Mouse (Mus musculus): ENCODE data around the gene Pes1. TPM values are rescaled to one million over a fixed set of nuclear protein-coding genes. Genes with fewer than 3 reads are reported as not detected.

The Pes1 gene
- polyA plus RNA-seq, 1 experiment from 2014 or later = 59.1 TPM

DNA sequence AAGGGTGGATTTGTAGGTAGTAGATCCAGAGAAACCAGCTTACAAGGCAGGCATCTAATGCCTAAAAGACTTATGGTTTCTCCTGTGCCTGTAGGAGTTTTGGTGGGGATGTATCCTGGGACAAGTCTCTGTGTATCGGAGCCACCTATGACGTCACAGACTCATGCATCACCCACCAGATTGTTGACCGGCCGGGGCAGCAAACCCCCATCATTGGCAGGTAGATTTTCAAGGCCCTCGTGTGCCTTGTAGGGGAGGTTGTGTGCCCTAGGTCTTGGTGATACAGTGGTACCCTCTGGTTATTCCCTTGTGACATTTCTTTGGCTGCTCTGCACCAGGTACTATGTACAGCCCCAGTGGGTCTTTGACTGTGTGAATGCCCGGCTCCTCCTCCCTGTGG, 12.9 kb downstream of the Pes1 start, which contains the start of gene 4930556J24Rik:
Gene 4930556J24Rik, minus strand, starts transcription at position 101 of the 400 bp plus-strand sequence.
- H3K4me1 ChIP-seq (ENCODE audit: control insufficient read depth, insufficient read depth, low read length) = no peaks in the 10 kb centered on the region
- H3K9ac ChIP-seq (ENCODE audit: low read depth, low read length) = no peak within 1 kb of the TSS
- H3K36me3 ChIP-seq (ENCODE audit: control insufficient read depth, insufficient read depth, low read length) = peaks cover 44% of the 10 kb centered on the region
- H3K4me3 ChIP-seq (ENCODE audit: low read depth, low read length) = no peak within 1 kb of the TSS
- no peak within 1 kb of the TSS for H3K27ac ChIP-seq (ENCODE audit: low read length)
- 97% methylated on average over 6 of the region's 6 CpGs for WGBS
- H3K27me3 ChIP-seq (ENCODE audit: control insufficient read depth, insufficient read depth, low read depth, low read length) = no peaks in the 10 kb centered on the region
- H3K9me3 ChIP-seq (replicated peaks; ENCODE audit: control insufficient read depth, low read length, poor library complexity, severe bottlenecking) = no peaks in the 10 kb centered on the region
- no peak for ATAC-seq
- no peak within 1 kb of the TSS for H3K4me2 ChIP-seq (ENCODE audit: low read length)

DNA sequence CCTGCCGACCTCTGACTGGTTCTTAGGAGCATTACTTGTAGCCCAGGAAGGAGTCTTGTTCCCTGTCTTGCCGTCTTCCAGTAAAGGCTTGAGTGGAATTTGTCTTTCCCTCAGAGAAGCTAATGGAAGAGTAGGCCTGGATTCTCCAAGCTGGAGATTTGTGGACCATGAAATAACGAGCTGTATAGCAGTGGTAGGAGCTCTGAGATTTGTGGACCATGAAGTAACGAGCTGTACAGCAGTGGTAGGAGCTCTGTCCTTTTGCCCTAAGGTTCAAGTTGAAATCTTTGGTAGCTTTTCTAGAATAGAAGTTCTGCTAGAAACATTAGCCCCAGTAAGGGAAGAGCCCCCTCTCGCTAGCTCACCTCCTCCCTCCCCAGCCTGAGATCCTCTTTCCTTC, 14.6 kb downstream of the Pes1 start:
- no peaks in the 10 kb centered on the region for H3K9me3 ChIP-seq (replicated peaks; ENCODE audit: control insufficient read depth, low read length, poor library complexity, severe bottlenecking)
- no peak overlapping the region for H3K27ac ChIP-seq (ENCODE audit: low read length)
- H3K4me2 ChIP-seq (ENCODE audit: low read length) = no peak overlapping the region
- no peak overlapping the region for H3K9ac ChIP-seq (ENCODE audit: low read depth, low read length)
- H3K4me1 ChIP-seq (ENCODE audit: control insufficient read depth, insufficient read depth, low read length) = peaks cover 3% of the 10 kb centered on the region; the same call in 1 of the 2 replicates
- no peaks in the 10 kb centered on the region for H3K27me3 ChIP-seq (ENCODE audit: control insufficient read depth, insufficient read depth, low read depth, low read length)
- WGBS = 92% methylated on average over 5 of the region's 5 CpGs
- no peak overlapping the region for H3K4me3 ChIP-seq (ENCODE audit: low read depth, low read length)
- peaks cover 39% of the 10 kb centered on the region for H3K36me3 ChIP-seq (ENCODE audit: control insufficient read depth, insufficient read depth, low read length)
- no peak for ATAC-seq

DNA sequence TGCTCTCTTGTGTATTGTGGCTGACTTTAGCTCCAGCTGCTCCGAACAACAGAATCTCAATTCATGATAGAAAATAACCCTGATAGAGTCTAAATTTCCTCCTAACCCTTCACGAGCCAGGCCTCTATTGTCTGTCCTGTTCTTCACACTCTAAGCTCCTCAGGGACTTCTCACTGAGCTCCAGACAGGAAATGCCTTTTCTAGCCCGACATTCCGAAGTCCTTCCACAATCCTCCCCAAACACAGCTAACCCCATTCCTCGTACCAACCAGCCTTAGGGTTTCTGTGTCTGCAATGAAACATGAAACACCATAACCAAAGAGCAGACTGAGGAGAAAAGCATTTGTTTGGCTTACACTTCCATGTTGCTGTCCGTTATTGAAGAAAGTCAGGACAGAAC, 17.8 kb downstream of the Pes1 start:
- Histone ChIP-seq H3K36me3 (ENCODE audit: control insufficient read depth, insufficient read depth, low read length) (peaks cover 21% of the 10 kb centered on the region), H3K4me3 (ENCODE audit: low read depth, low read length) (no peak overlapping the region), H3K4me1 (ENCODE audit: control insufficient read depth, insufficient read depth, low read length) (peaks cover 5% of the 10 kb centered on the region), H3K4me2 (ENCODE audit: low read length) (no peak overlapping the region), H3K27me3 (ENCODE audit: control insufficient read depth, insufficient read depth, low read depth, low read length) (peaks cover 3% of the 10 kb centered on the region; the same call in 1 of the 2 replicates), H3K9ac (ENCODE audit: low read depth, low read length) (no peak overlapping the region), H3K9me3 (replicated peaks; ENCODE audit: control insufficient read depth, low read length, poor library complexity, severe bottlenecking) (no peaks in the 10 kb centered on the region), H3K27ac (ENCODE audit: low read length) (no peak overlapping the region)
- ATAC-seq = no peak
- 86% methylated on average over 6 of the region's 6 CpGs for WGBS

DNA sequence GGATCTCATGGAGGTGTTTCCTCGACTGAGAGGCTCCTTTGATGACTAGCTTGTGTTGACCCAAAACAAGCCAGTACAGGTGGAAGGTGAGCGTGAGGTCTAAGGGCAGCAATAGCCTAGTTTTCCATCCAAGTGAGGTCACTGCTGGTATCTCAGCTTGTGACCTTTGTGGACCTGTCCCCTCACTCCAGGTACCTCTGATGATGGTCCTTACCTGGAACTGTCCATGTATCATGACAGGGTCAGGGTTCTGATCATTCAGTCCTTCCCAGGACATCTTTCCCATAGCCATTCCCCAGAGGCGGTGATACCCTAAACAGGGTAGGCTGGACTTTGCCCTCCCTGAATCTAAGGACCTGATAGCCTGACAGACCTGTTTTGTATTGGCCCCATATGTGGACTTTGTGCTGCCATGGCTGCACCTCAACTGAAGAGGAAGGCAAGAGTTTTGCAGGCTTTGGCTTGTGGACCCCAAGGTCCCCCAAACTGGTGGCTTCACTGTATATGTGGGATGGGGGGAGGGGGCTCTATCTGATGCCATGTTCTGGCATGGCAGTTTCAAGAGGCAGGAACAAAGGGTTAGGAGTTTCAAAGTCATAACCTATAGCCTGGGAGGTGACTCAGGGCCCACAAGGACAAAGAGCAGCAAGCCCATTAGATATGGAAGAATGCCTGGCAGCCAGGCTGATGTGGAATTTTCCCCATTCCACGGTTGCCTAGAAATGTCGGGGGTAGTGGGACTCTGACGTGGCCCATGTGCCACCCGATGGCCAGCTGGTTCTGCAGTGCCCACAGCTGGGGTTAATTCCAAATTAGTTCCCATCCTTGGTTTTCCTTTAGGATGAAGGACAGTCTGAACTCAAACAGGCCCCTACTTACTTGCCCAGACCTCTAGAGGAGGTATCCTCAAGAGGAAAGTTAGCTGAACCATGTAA, 18.8 kb downstream of the Pes1 start:
- 65% methylated on average over 7 of the region's 7 CpGs for WGBS
- peaks cover 5% of the 10 kb centered on the region for H3K4me1 ChIP-seq (ENCODE audit: control insufficient read depth, insufficient read depth, low read length)
- H3K9me3 ChIP-seq (replicated peaks; ENCODE audit: control insufficient read depth, low read length, poor library complexity, severe bottlenecking) = no peaks in the 10 kb centered on the region
- peaks cover 3% of the 10 kb centered on the region; the same call in 1 of the 2 replicates for H3K27me3 ChIP-seq (ENCODE audit: control insufficient read depth, insufficient read depth, low read depth, low read length)
- no peak overlapping the region for H3K9ac ChIP-seq (ENCODE audit: low read depth, low read length)
- no peak overlapping the region for H3K4me3 ChIP-seq (ENCODE audit: low read depth, low read length)
- no peak overlapping the region for H3K27ac ChIP-seq (ENCODE audit: low read length)
- peaks cover 13% of the 10 kb centered on the region; the same call in 1 of the 2 replicates for H3K36me3 ChIP-seq (ENCODE audit: control insufficient read depth, insufficient read depth, low read length)
- no peak for ATAC-seq
- H3K4me2 ChIP-seq (ENCODE audit: low read length) = no peak overlapping the region; the same call in 1 of the 2 replicates

DNA sequence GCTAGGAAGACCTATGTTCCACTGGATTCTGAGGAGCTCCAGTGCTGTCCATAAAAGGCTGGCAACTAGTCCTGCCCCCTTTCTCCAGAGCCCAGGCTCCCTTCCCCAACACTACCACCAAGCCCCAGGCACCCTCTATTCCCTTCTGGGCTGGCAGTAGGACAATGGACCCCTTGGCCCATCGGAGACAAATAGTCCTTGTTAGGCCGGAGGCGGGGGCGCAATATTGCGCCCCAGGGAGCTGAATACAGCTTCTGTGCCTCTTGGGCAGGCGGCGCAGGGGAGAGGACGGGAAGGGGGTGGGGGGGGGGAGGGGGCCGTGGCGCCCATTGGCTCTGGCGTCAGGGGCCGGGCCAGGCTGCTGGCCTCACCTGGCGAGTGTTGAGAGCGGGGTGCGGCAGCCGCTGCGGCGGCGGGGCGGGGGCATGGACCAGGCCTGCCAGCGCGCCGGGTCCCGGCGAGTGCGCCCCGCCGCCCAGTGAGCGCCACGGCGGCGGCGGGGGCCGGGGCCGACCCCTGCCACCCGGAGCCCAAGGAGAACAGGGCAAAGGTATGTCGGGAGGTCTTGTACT, 19.6 kb downstream of the Pes1 start, which contains the start of gene Gal3st1:
Gene Gal3st1, plus strand, starts transcription at position 346 of the 572 bp plus-strand sequence.
- no peak within 1 kb of the TSS for H3K27ac ChIP-seq (ENCODE audit: low read length)
- ATAC-seq = peak; percentile 57; the same call in 1 of the 2 replicates
- WGBS = 3% methylated on average over 18 of the region's 37 CpGs

DNA sequence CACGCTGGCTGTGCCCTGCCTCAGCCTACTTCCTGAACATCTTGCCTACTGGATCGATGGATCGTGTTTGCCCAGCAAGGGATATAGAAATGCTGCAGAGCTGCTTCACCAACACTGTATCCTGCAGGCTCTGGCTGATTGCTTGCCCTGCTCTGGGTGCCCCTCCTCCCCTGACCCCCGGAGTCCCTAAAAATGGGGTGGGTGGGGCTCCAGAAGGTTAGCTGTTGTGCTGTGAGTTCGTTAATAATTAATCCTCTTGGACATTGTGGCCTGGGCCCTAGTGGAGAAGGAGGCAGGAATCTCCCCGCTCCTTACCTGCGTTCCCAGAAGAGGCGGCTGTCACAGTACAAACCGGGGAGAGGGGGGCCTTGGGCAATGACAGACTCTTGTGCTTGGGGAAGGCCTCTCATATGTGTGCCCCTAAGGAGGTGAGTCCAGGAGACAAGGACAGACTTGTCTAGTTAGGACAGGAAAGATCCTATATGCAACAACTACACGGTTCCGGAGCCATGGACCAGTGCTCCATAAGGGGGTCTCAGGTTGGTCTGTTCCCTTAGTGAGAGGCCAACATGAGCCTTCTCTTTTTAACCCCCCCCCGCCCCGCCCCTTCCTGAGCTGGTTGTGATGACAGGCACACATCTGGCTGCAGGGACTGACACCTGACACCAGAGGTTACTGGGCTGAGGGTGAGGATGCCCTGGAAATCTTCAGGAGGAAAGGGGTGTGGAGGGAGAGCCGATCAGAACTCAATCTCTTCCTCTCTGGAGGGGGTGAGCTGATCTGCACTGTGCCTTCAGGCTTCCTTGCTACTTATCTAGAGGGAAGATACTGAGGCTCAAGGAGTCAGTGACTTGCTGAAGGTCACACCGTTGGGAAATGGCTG, 20.3 kb downstream of the Pes1 start:
- 11% methylated on average over 15 of the region's 15 CpGs for WGBS
- H3K27ac ChIP-seq (ENCODE audit: low read length) = no peak overlapping the region
- no peaks in the 10 kb centered on the region for H3K9me3 ChIP-seq (replicated peaks; ENCODE audit: control insufficient read depth, low read length, poor library complexity, severe bottlenecking)
- peak overlapping the region; percentile 74 for H3K4me2 ChIP-seq (ENCODE audit: low read length)
- ATAC-seq = peak; percentile 57
- H3K4me1 ChIP-seq (ENCODE audit: control insufficient read depth, insufficient read depth, low read length) = peaks cover 5% of the 10 kb centered on the region
- peak overlapping the region; percentile 70 for H3K9ac ChIP-seq (ENCODE audit: low read depth, low read length)
- peaks cover 2% of the 10 kb centered on the region; the same call in 1 of the 2 replicates for H3K36me3 ChIP-seq (ENCODE audit: control insufficient read depth, insufficient read depth, low read length)
- peaks cover 3% of the 10 kb centered on the region; the same call in 1 of the 2 replicates for H3K27me3 ChIP-seq (ENCODE audit: control insufficient read depth, insufficient read depth, low read depth, low read length)
- peak overlapping the region; percentile 45 for H3K4me3 ChIP-seq (ENCODE audit: low read depth, low read length)

More for the DNA sequence above, 19.6 kb downstream of the Pes1 start, which contains the start of gene Gal3st1:
- Histone ChIP-seq H3K4me3 (ENCODE audit: low read depth, low read length) (peak within 1 kb of the TSS; percentile 45), H3K27me3 (ENCODE audit: control insufficient read depth, insufficient read depth, low read depth, low read length) (peaks cover 3% of the 10 kb centered on the region; the same call in 1 of the 2 replicates), H3K4me1 (ENCODE audit: control insufficient read depth, insufficient read depth, low read length) (peaks cover 5% of the 10 kb centered on the region), H3K4me2 (ENCODE audit: low read length) (peak within 1 kb of the TSS; percentile 74), H3K9ac (ENCODE audit: low read depth, low read length) (peak within 1 kb of the TSS; percentile 70), H3K9me3 (replicated peaks; ENCODE audit: control insufficient read depth, low read length, poor library complexity, severe bottlenecking) (no peaks in the 10 kb centered on the region), H3K36me3 (ENCODE audit: control insufficient read depth, insufficient read depth, low read length) (peaks cover 5% of the 10 kb centered on the region; the same call in 1 of the 2 replicates)

DNA sequence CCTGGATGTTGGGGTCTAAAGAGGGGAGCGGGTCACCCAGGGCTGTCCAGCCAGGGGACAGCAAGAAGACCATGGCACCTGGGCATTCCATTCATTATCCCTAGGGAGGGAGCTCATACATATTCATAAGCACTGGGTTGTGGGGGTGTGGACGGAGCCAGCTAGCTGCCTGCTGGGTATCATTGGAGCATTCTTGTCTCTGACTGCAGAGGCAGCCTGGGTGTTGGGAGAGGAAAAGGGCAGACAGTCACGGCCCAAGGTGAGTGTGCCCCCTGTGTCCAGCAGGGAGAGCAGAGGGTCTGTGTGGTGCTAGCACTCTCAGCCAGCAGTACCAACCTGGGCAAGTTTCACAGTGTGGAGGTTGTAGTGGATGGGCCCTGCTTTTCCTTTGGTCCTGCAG, 26.0 kb downstream of the Pes1 start:
- Histone ChIP-seq H3K4me1 (ENCODE audit: control insufficient read depth, insufficient read depth, low read length) (no peaks in the 10 kb centered on the region), H3K4me2 (ENCODE audit: low read length) (no peak overlapping the region), H3K27ac (ENCODE audit: low read length) (no peak overlapping the region), H3K9ac (ENCODE audit: low read depth, low read length) (no peak overlapping the region), H3K9me3 (replicated peaks; ENCODE audit: control insufficient read depth, low read length, poor library complexity, severe bottlenecking) (no peaks in the 10 kb centered on the region), H3K27me3 (ENCODE audit: control insufficient read depth, insufficient read depth, low read depth, low read length) (peaks cover 2% of the 10 kb centered on the region; the same call in 1 of the 2 replicates), H3K36me3 (ENCODE audit: control insufficient read depth, insufficient read depth, low read length) (no peaks in the 10 kb centered on the region), H3K4me3 (ENCODE audit: low read depth, low read length) (no peak overlapping the region)
- no peak for ATAC-seq
- 45% methylated on average over 3 of the region's 3 CpGs for WGBS

DNA sequence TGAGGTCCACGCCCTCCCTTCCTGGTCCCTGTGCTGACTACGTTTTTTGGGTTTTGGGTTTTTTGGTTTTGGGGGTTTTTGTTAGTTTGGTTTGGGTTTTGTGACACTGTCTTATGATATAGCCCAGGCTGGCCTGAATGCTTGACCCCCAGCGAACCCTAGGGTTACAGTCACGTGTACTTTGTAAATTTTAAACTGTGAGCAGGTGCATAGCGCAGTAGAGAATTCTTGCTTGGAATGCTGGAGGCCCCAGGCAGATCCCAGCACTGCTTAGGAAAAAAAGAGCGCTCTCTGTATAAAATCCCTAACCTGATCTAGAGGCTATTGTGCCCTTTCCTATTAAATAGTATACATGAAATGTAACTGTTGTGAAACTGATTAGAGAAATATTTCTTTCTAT, 29.4 kb downstream of the Pes1 start:
- WGBS = 80% methylated on average over 6 of the region's 6 CpGs
- H3K9me3 ChIP-seq (replicated peaks; ENCODE audit: control insufficient read depth, low read length, poor library complexity, severe bottlenecking) = no peaks in the 10 kb centered on the region
- no peak overlapping the region for H3K4me3 ChIP-seq (ENCODE audit: low read depth, low read length)
- ATAC-seq = no peak
- H3K27ac ChIP-seq (ENCODE audit: low read length) = no peak overlapping the region
- no peaks in the 10 kb centered on the region for H3K36me3 ChIP-seq (ENCODE audit: control insufficient read depth, insufficient read depth, low read length)
- H3K4me1 ChIP-seq (ENCODE audit: control insufficient read depth, insufficient read depth, low read length) = no peaks in the 10 kb centered on the region; the same call in 1 of the 2 replicates
- H3K4me2 ChIP-seq (ENCODE audit: low read length) = no peak overlapping the region
- H3K9ac ChIP-seq (ENCODE audit: low read depth, low read length) = no peak overlapping the region
- peaks cover 15% of the 10 kb centered on the region for H3K27me3 ChIP-seq (ENCODE audit: control insufficient read depth, insufficient read depth, low read depth, low read length)

Data from midbrain, embryonic 16.5 days (tissue).